ENCODE assay signal across 17 mouse cellular contexts in genomic region chr16:49958900-49959436, GRCm38 (mm10).
"Had no signal": no experiment of that assay in that cellular context is flagged by ENCODE, and none has a peak within 500 bp of the region (broad histone marks: within the 10 kb centered on the region; RNA-seq: fewer than 3 reads in every experiment).

No protein-coding gene starts in this region.

- H3K4me2 ChIP-seq: lung, embryonic 14.5 days; midbrain, embryonic 13.5 days; neural tube, embryonic 13.5 days had no signal

- H3K4me1 ChIP-seq: midbrain, embryonic 10.5 days; midbrain, embryonic 13.5 days had no signal

- H3K36me3 ChIP-seq: midbrain, embryonic 10.5 days; midbrain, embryonic 13.5 days; neural tube, embryonic 13.5 days had no signal

- H3K27me3 ChIP-seq: megakaryocyte, embryonic 14.5 days; midbrain, embryonic 13.5 days; neural tube, embryonic 13.5 days had no signal

- ATAC-seq: liver, postnatal 0 days; midbrain, embryonic 13.5 days; midbrain, embryonic 16.5 days had no signal

- H3K9me3 ChIP-seq: midbrain, embryonic 10.5 days; midbrain, embryonic 13.5 days; neural tube, embryonic 13.5 days had no signal

- H3K4me3 ChIP-seq: layer of hippocampus, adult 2 months; megakaryocyte, embryonic 14.5 days; midbrain, embryonic 10.5 days; midbrain, embryonic 13.5 days; myocyte; neural tube, embryonic 13.5 days had no signal

- DNase-seq: kidney, postnatal 25 days; layer of hippocampus, adult 9-11 months; liver, postnatal 0 days; lung, embryonic 14.5 days; lung, postnatal 10 days; lung, postnatal 36 days; thymus, adult 18-20 months; thymus, postnatal 36 days had no signal

- H3K9ac ChIP-seq: liver, embryonic 14.5 days; liver, postnatal 0 days; lung, embryonic 14.5 days; midbrain, embryonic 13.5 days; neural tube, embryonic 13.5 days had no signal

- H3K27ac ChIP-seq: kidney, postnatal 0 days; layer of hippocampus, adult 2 months; liver, embryonic 14.5 days; midbrain, embryonic 10.5 days; midbrain, embryonic 13.5 days; neural tube, embryonic 13.5 days had no signal
